Mouse (Mus musculus) kidney, postnatal 0 days (tissue): ENCODE results near the gene Olfr1441. TPM values are rescaled to one million over a fixed set of nuclear protein-coding genes. Genes with fewer than 3 reads are reported as not detected.
A peak's percentile ranks its signal among the peaks of the same experiment; 100 is the strongest.

ENCODE experiments used
- ATAC-seq: fragments of 200-750 bp; cut with Nextera tagmentation; replicated peaks from 2 replicates; pipeline ENCODE4 v1.8.0; 2017; ENCODE audit warnings: low read depth, moderate number of reproducible peaks, moderate TSS enrichment, moderate library complexity; ENCODE audit not compliant: low FRiP score
- DNase-seq: peaks from one replicate; pipeline ENCODE4 v3.0.0-alpha.2; 2016; ENCODE audit warnings: low spot score
- H3K27ac ChIP-seq: fragments of 300-500 bp; sonication (generic); 2 replicates; pipeline ENCODE4 v1.5.1; 2014; ENCODE audit warnings: mild to moderate bottlenecking
- H3K27me3 ChIP-seq: fragments of 300-500 bp; sonication (generic); 2 replicates; pipeline ENCODE4 v1.6.1; 2014; ENCODE audit warnings: low read length, mixed read lengths; ENCODE audit not compliant: insufficient read depth
- H3K36me3 ChIP-seq: fragments of 300-500 bp; sonication (generic); 2 replicates; pipeline ENCODE4 v1.6.1; 2014; ENCODE audit warnings: low read length, mixed read lengths; ENCODE audit not compliant: insufficient read depth
- H3K4me1 ChIP-seq: fragments of 300-500 bp; sonication (generic); replicated peaks from 2 replicates; pipeline ENCODE4 v1.6.1; 2014; ENCODE audit warnings: antibody characterized with exemption, low read length, mixed read lengths; ENCODE audit not compliant: insufficient read depth
- H3K4me2 ChIP-seq: fragments of 300-500 bp; sonication (generic); 2 replicates; pipeline ENCODE4 v1.6.1; 2014; ENCODE audit warnings: mild to moderate bottlenecking, low read length, moderate library complexity, mixed read lengths
- H3K4me3 ChIP-seq: fragments of 300-500 bp; sonication (generic); replicated peaks from 2 replicates; pipeline ENCODE4 v1.5.1; 2014; ENCODE audit warnings: low read depth, low read length
- H3K9ac ChIP-seq: fragments of 300-500 bp; sonication (generic); 2 replicates; pipeline ENCODE4 v1.6.1; 2014; ENCODE audit warnings: low read depth, low read length
- H3K9me3 ChIP-seq: fragments of 300-500 bp; sonication (generic); replicated peaks from 2 replicates; pipeline ENCODE4 v1.6.1; 2016; ENCODE audit warnings: low read length, inconsistent platforms, mixed read lengths
- CTCF ChIP-seq: IDR thresholded peaks from 2 replicates; pipeline ENCODE4 v1.5.1; 2016; ENCODE audit warnings: antibody characterized with exemption, low read depth, mild to moderate bottlenecking, moderate library complexity
- WGBS: fragments of 180-500 bp; shearing (Covaris S2); extraction: QIAGEN DNeasy Blood & Tissue Kit; methylation state at CpG from one replicate; pipeline ENCODE4 v1.1.7; 2014; 5-methylcytosine and 5-hydroxymethylcytosine counted together
- polyA plus RNA-seq: library from polyadenylated mRNA; unstranded; fragments of >200 nt; fragmentation: Nextera tagmentation; extraction: Ambion mirVana; gene quantifications from 2 replicates; pipeline ENCODE4 v1.2.1, GENCODE M21; 2015

Olfr1441 gene
- polyA plus RNA-seq, 1 experiment from 2014 or later: not detected

- no peak overlapping the region for H3K4me2 ChIP-seq
- no peaks in the 10 kb centered on the region for H3K36me3 ChIP-seq
- ATAC-seq (no peak; the same call in 1 of the 2 replicates), DNase-seq (peak; percentile 83)
- no peaks in the 10 kb centered on the region for H3K9me3 ChIP-seq
- no peaks in the 10 kb centered on the region for H3K4me1 ChIP-seq
- H3K4me3 ChIP-seq: no peak overlapping the region
- peak; percentile 93 for TF ChIP-seq CTCF
- H3K27me3 ChIP-seq: no peaks in the 10 kb centered on the region
- WGBS: 30% methylated on average over 7 of the region's 7 CpGs
- H3K9ac ChIP-seq: no peak overlapping the region
- H3K27ac ChIP-seq: no peak overlapping the region
Measured at GRCm38 (mm10) chr19:12466204-12466603, 49.0 kb downstream of the Olfr1441 start.

GRCm38 (mm10) chr19:12467436-12467835 is 50.2 kb downstream of the Olfr1441 start:
- Histone ChIP-seq H3K27ac (no peak overlapping the region), H3K4me2 (no peak overlapping the region), H3K27me3 (no peaks in the 10 kb centered on the region), H3K4me3 (no peak overlapping the region), H3K9me3 (no peaks in the 10 kb centered on the region), H3K9ac (no peak overlapping the region), H3K4me1 (no peaks in the 10 kb centered on the region), H3K36me3 (no peaks in the 10 kb centered on the region)
- WGBS: 87% methylated on average over 5 of the region's 5 CpGs
- TF ChIP-seq CTCF: peak; percentile 66
- ATAC-seq (no peak), DNase-seq (peak; percentile 46)

- Histone ChIP-seq H3K4me3 (no peak overlapping the region), H3K9ac (no peak overlapping the region), H3K36me3 (no peaks in the 10 kb centered on the region), H3K27ac (no peak overlapping the region), H3K4me1 (0 out of 2 replicates have a peak, but pooled peaks cover 10% of the 10 kb centered on the region), H3K27me3 (no peaks in the 10 kb centered on the region), H3K4me2 (no peak overlapping the region), H3K9me3 (no peaks in the 10 kb centered on the region)
- no peak for TF ChIP-seq CTCF
- DNase-seq (no peak), ATAC-seq (no peak)
- 65% methylated on average over 3 of the region's 3 CpGs for WGBS
Measured at GRCm38 (mm10) chr19:12471866-12472265, 54.6 kb downstream of the Olfr1441 start.

GRCm38 (mm10) chr19:12472381-12472976 is 55.2 kb downstream of the Olfr1441 start:
- ATAC-seq (no peak), DNase-seq (no peak)
- Histone ChIP-seq H3K9ac (no peak overlapping the region), H3K9me3 (no peaks in the 10 kb centered on the region), H3K27me3 (no peaks in the 10 kb centered on the region), H3K4me3 (no peak overlapping the region), H3K4me1 (0 out of 2 replicates have a peak, but pooled peaks cover 14% of the 10 kb centered on the region), H3K36me3 (no peaks in the 10 kb centered on the region), H3K4me2 (no peak overlapping the region), H3K27ac (no peak overlapping the region)
- WGBS: 74% methylated on average over 5 of the region's 5 CpGs
- no peak for TF ChIP-seq CTCF

Other genes with a start within 250 kb of the Olfr1441 start
- not detected in 2 replicates for gene Olfr1555-ps1, start 247.3 kb upstream of the Olfr1441 start, polyA plus RNA-seq
- not detected in 2 replicates for gene Olfr1431, start 216.8 kb upstream of the Olfr1441 start, polyA plus RNA-seq
- gene Olfr1432, start 184.8 kb upstream of the Olfr1441 start, polyA plus RNA-seq: not detected in 2 replicates
- gene Olfr262, start 175.8 kb upstream of the Olfr1441 start, polyA plus RNA-seq: not detected in 2 replicates
- gene Olfr235, start 156.4 kb upstream of the Olfr1441 start, polyA plus RNA-seq: not detected in 2 replicates
- not detected in 2 replicates for gene Olfr1434, start 137.6 kb upstream of the Olfr1441 start, polyA plus RNA-seq
- gene Olfr1436, start 118.3 kb upstream of the Olfr1441 start, polyA plus RNA-seq: not detected in 2 replicates
- not detected in 2 replicates for gene Olfr1437, start 92.3 kb upstream of the Olfr1441 start, polyA plus RNA-seq
- gene Olfr1438-ps1, start 81.5 kb upstream of the Olfr1441 start, polyA plus RNA-seq: not detected in 2 replicates
- gene Olfr1440, start 30.2 kb upstream of the Olfr1441 start, polyA plus RNA-seq: not detected in 2 replicates
- not detected in 2 replicates for gene Pfpl, start 10.5 kb downstream of the Olfr1441 start, polyA plus RNA-seq
- gene Mpeg1, start 43.3 kb downstream of the Olfr1441 start, polyA plus RNA-seq: 0.56 and 0.74 TPM in 2 replicates
- gene Dtx4, start 84.0 kb downstream of the Olfr1441 start, polyA plus RNA-seq: 5.0 and 5.6 TPM in 2 replicates
- 10.7 and 14.6 TPM in 2 replicates for gene Fam111a, start 128.3 kb downstream of the Olfr1441 start, polyA plus RNA-seq
- gene Gm4952, start 182.5 kb downstream of the Olfr1441 start, polyA plus RNA-seq: 0.33 and 0.46 TPM in 2 replicates
- 37.0 and 41.7 TPM in 2 replicates for gene Glyat, start 215.9 kb downstream of the Olfr1441 start, polyA plus RNA-seq